12 mouse cellular contexts compared by ENCODE assay signal in genomic region chr10:98840411-98840810, GRCm38 (mm10).
"Had no signal": no experiment of that assay in that cellular context is flagged by ENCODE, and none has a peak within 500 bp of the region (broad histone marks: within the 10 kb centered on the region; RNA-seq: fewer than 3 reads in every experiment).

No protein-coding gene starts in this region.

- DNase-seq: kidney, adult 2 months; kidney, postnatal 10 days; kidney, postnatal 36 days; liver, embryonic 13.5 days; lung, adult 2 months; lung, postnatal 14 days; lung, postnatal 4 days; midbrain, embryonic 14.5 days; thymus, adult 2 months; thymus, postnatal 14 days; thymus, postnatal 4 days had no signal

- H3K4me3 ChIP-seq: liver, embryonic 13.5 days had no signal

- H3K27ac ChIP-seq: liver, embryonic 13.5 days had no signal

- H3K9ac ChIP-seq: liver, embryonic 13.5 days had no signal

- H3K36me3 ChIP-seq: liver, embryonic 13.5 days had no signal

- H3K4me2 ChIP-seq: liver, embryonic 13.5 days; midbrain, embryonic 11.5 days had no signal

- H3K27me3 ChIP-seq: liver, embryonic 13.5 days had no signal

- H3K9me3 ChIP-seq: liver, embryonic 13.5 days had no signal
